Mouse (Mus musculus) liver, postnatal 0 days (tissue): ENCODE data around the gene Olfr514. TPM values are rescaled to one million over a fixed set of nuclear protein-coding genes. Genes with fewer than 3 reads are reported as not detected.
"Not testable (repeated sequence)": the region's sequence is repeated elsewhere in the genome, so short reads cannot be mapped to it uniquely, and the experiment has no call there.

Experiments used
- ATAC-seq: fragments of 200-750 bp; cut with Nextera tagmentation; 2 replicates; pipeline ENCODE4 v1.8.0; 2017; ENCODE audit warnings: mild to moderate bottlenecking, moderate library complexity
- DNase-seq: peaks from one replicate; pipeline ENCODE4 v3.0.0-alpha.2; 2016
- H3K27ac ChIP-seq: fragments of 300-500 bp; sonication (generic); 2 replicates; pipeline ENCODE4 v1.5.1; 2014; ENCODE audit warnings: antibody characterized with exemption, moderate library complexity, mild to moderate bottlenecking, low read depth
- H3K27me3 ChIP-seq: fragments of 300-500 bp; sonication (generic); 2 replicates; pipeline ENCODE4 v1.6.1; 2014; ENCODE audit warnings: low read length, control low read depth, mixed read lengths; ENCODE audit not compliant: insufficient read depth
- H3K36me3 ChIP-seq: fragments of 300-500 bp; sonication (generic); replicated peaks from 2 replicates; pipeline ENCODE4 v1.6.1; 2014; ENCODE audit warnings: mild to moderate bottlenecking, control low read depth, low read length, moderate library complexity, mixed read lengths; ENCODE audit not compliant: insufficient read depth
- H3K4me1 ChIP-seq: fragments of 300-500 bp; sonication (generic); 2 replicates; pipeline ENCODE4 v1.6.1; 2014; ENCODE audit warnings: antibody characterized with exemption, mild to moderate bottlenecking, control low read depth; ENCODE audit not compliant: insufficient read depth
- H3K4me2 ChIP-seq: fragments of 300-500 bp; sonication (generic); 2 replicates; pipeline ENCODE4 v1.6.1; 2014; ENCODE audit warnings: low read depth, mild to moderate bottlenecking, low read length, moderate library complexity, mixed read lengths
- H3K4me3 ChIP-seq: fragments of 300-500 bp; sonication (generic); 2 replicates; pipeline ENCODE4 v1.5.1; 2014; ENCODE audit warnings: low read depth, low read length
- H3K9ac ChIP-seq: fragments of 300-500 bp; sonication (generic); replicated peaks from 2 replicates; pipeline ENCODE4 v1.6.1; 2014; ENCODE audit warnings: mild to moderate bottlenecking, moderate library complexity
- H3K9me3 ChIP-seq: fragments of 300-500 bp; sonication (generic); 2 replicates; pipeline ENCODE4 v1.6.1; 2016; ENCODE audit warnings: mild to moderate bottlenecking, control low read depth, low read length, mixed read lengths
- CTCF ChIP-seq: sonication (generic); IDR thresholded peaks from 2 replicates; pipeline ENCODE4 v1.5.1; 2016; ENCODE audit warnings: antibody characterized with exemption, low read depth
- EP300 ChIP-seq: IDR thresholded peaks from 2 replicates; pipeline ENCODE4 v1.6.1; 2016; ENCODE audit warnings: antibody characterized with exemption, low read depth, mild to moderate bottlenecking
- WGBS: fragments of 180-500 bp; shearing (Covaris S2); extraction: QIAGEN DNeasy Blood & Tissue Kit; methylation state at CpG from one replicate; pipeline ENCODE4 v1.1.7; 2014; ENCODE audit not compliant: insufficient replicate concordance; 5-methylcytosine and 5-hydroxymethylcytosine counted together
- polyA plus RNA-seq: library from polyadenylated mRNA; unstranded; fragments of >200 nt; fragmentation: Nextera tagmentation; extraction: Ambion mirVana; gene quantifications from 2 replicates; pipeline ENCODE4 v1.2.1, GENCODE M21; 2015

The Olfr514 gene
- polyA plus RNA-seq = not detected in 2 replicates

GRCm38 (mm10) chr7:108825897-108826296 lies at the start of gene Olfr514:
Gene Olfr514, minus strand, starts transcription at chr7:108825997.
- no peak for TF ChIP-seq CTCF
- no peak for TF ChIP-seq EP300
- no peaks in the 10 kb centered on the region for H3K27me3 ChIP-seq

GRCm38 (mm10) chr7:108872279-108872678 lies 46.5 kb upstream of the Olfr514 start, which contains the start of gene Olfr517:
Gene Olfr517, minus strand, starts transcription at chr7:108872379.
- ATAC-seq (no peak), DNase-seq (no peak)
- no peaks in the 10 kb centered on the region for H3K27me3 ChIP-seq
- no peaks in the 10 kb centered on the region for H3K4me1 ChIP-seq
- no peak within 1 kb of the TSS for H3K9ac ChIP-seq
- H3K9me3 ChIP-seq = no peaks in the 10 kb centered on the region
- H3K4me3 ChIP-seq = no peak within 1 kb of the TSS
- TF ChIP-seq CTCF (no peak), EP300 (no peak)
- no peak within 1 kb of the TSS for H3K4me2 ChIP-seq
- H3K36me3 ChIP-seq = no peaks in the 10 kb centered on the region
- 44% methylated on average over 2 of the region's 2 CpGs for WGBS
- no peak within 1 kb of the TSS for H3K27ac ChIP-seq

More at GRCm38 (mm10) chr7:108825897-108826296, at the start of gene Olfr514:
- ATAC-seq (no peak), DNase-seq (no peak)
- H3K4me2 ChIP-seq = no peak within 1 kb of the TSS
- H3K27ac ChIP-seq = no peak within 1 kb of the TSS
- no peak within 1 kb of the TSS for H3K9ac ChIP-seq
- no peaks in the 10 kb centered on the region for H3K4me1 ChIP-seq
- H3K9me3 ChIP-seq = no peaks in the 10 kb centered on the region
- no peak within 1 kb of the TSS for H3K4me3 ChIP-seq
- no peaks in the 10 kb centered on the region for H3K36me3 ChIP-seq

GRCm38 (mm10) chr7:108850429-108850828 lies 24.6 kb upstream of the Olfr514 start, which contains the start of gene Olfr516:
Gene Olfr516, minus strand, starts transcription at chr7:108850529.
- DNase-seq (no peak), ATAC-seq (no peak)
- Histone ChIP-seq H3K4me3 (no peak within 1 kb of the TSS), H3K4me1 (no peaks in the 10 kb centered on the region), H3K9ac (no peak within 1 kb of the TSS), H3K36me3 (no peaks in the 10 kb centered on the region), H3K27ac (no peak within 1 kb of the TSS), H3K4me2 (no peak within 1 kb of the TSS), H3K9me3 (no peaks in the 10 kb centered on the region), H3K27me3 (no peaks in the 10 kb centered on the region)
- WGBS = 78% methylated on average over 2 of the region's 2 CpGs
- TF ChIP-seq EP300 (no peak), CTCF (no peak)

GRCm38 (mm10) chr7:108814593-108815215 lies 11.1 kb downstream of the Olfr514 start:
- WGBS = 43% methylated on average over 5 of the region's 5 CpGs
- not testable (repeated sequence) for DNase-seq

GRCm38 (mm10) chr7:108797205-108797933 lies 28.4 kb downstream of the Olfr514 start:
- H3K27me3 ChIP-seq = no peaks in the 10 kb centered on the region
- 47% methylated on average over 1 of the region's 1 CpGs for WGBS
- H3K4me3 ChIP-seq = no peak overlapping the region
- ATAC-seq = no peak
- H3K36me3 ChIP-seq = no peaks in the 10 kb centered on the region
- no peak overlapping the region for H3K4me2 ChIP-seq
- H3K4me1 ChIP-seq = no peaks in the 10 kb centered on the region
- TF ChIP-seq EP300 (no peak), CTCF (no peak)
- H3K9ac ChIP-seq = no peak overlapping the region
- no peaks in the 10 kb centered on the region for H3K9me3 ChIP-seq
- DNase-seq = no peak
- no peak overlapping the region for H3K27ac ChIP-seq

More at GRCm38 (mm10) chr7:108814593-108815215, 11.1 kb downstream of the Olfr514 start:
- not testable (repeated sequence) for H3K27me3 ChIP-seq, H3K9me3 ChIP-seq, H3K4me2 ChIP-seq, H3K36me3 ChIP-seq, ATAC-seq, H3K4me1 ChIP-seq, H3K9ac ChIP-seq, H3K4me3 ChIP-seq, H3K27ac ChIP-seq
- peak; percentile 64 for TF ChIP-seq CTCF

Other genes with a start within 250 kb of the Olfr514 start
- gene Olfr506, start 215.2 kb downstream of the Olfr514 start, polyA plus RNA-seq = not detected in 2 replicates
- not detected in 2 replicates for gene Olfr507, start 204.2 kb downstream of the Olfr514 start, polyA plus RNA-seq
- gene Olfr508, start 196.0 kb downstream of the Olfr514 start, polyA plus RNA-seq = not detected in 2 replicates
- not detected in 2 replicates for gene Olfr509, start 174.1 kb downstream of the Olfr514 start, polyA plus RNA-seq
- not detected in 2 replicates for gene Olfr510, start 159.6 kb downstream of the Olfr514 start, polyA plus RNA-seq
- not detected in 2 replicates for gene Olfr512, start 112.7 kb downstream of the Olfr514 start, polyA plus RNA-seq
- gene Olfr513, start 75.0 kb downstream of the Olfr514 start, polyA plus RNA-seq = not detected in 2 replicates
- not detected in 2 replicates for gene Olfr516, start 24.5 kb upstream of the Olfr514 start, polyA plus RNA-seq
- not detected in 2 replicates for gene Olfr517, start 46.4 kb upstream of the Olfr514 start, polyA plus RNA-seq
- gene Olfr518, start 59.0 kb upstream of the Olfr514 start, polyA plus RNA-seq = not detected in 2 replicates
- not detected in 2 replicates for gene Olfr519, start 68.4 kb upstream of the Olfr514 start, polyA plus RNA-seq
- gene Nlrp10, start 104.2 kb upstream of the Olfr514 start, polyA plus RNA-seq = not detected in 2 replicates
- gene Eif3f, start 108.4 kb upstream of the Olfr514 start, polyA plus RNA-seq = 34.6 and 36.9 TPM in 2 replicates
- not detected in 2 replicates for gene Tub, start 124.3 kb upstream of the Olfr514 start, polyA plus RNA-seq